Mouse (Mus musculus) layer of hippocampus, postnatal 14 days (tissue): ENCODE measurements at regions not wholly inside any gene's neighbourhood (a gene's known extent, or its start where the extent isn't known, plus 50 kb on each side); places are given as distances from the start of the nearest gene placed in this dataset.

Experiments used
- DNase-seq, 2 experiments: peaks; one replicate each; pipeline ENCODE4 v3.0.0; 2021 to 2022; ENCODE audit warnings: low spot score in 2 of 2, mixed read lengths in 1 of 2

GRCm38 (mm10) chr17:89592826-89593225 lies 317.4 kb downstream of the Gm10184 start:
- DNase-seq, result peak; percentile 9 to 32

- no peak for DNase-seq
Measured at GRCm38 (mm10) chr17:89559506-89559905, 350.7 kb downstream of the Gm10184 start.

GRCm38 (mm10) chr17:89554754-89555153 lies 354.3 kb upstream of the Fshr start:
- DNase-seq, result no peak

GRCm38 (mm10) chr17:89553597-89553996 lies 353.1 kb upstream of the Fshr start:
- DNase-seq, result no peak

GRCm38 (mm10) chr17:89550758-89551157 lies 350.3 kb upstream of the Fshr start:
- DNase-seq, result peak in 1 of 2 experiments; percentile 21

- DNase-seq, result no peak
Measured at GRCm38 (mm10) chr17:89521912-89522311, 321.4 kb upstream of the Fshr start.

- no peak for DNase-seq
Measured at GRCm38 (mm10) chr17:89519413-89519812, 318.9 kb upstream of the Fshr start.

- DNase-seq, result no peak
Measured at GRCm38 (mm10) chr17:89505288-89505687, 304.8 kb upstream of the Fshr start.

GRCm38 (mm10) chr17:89493547-89493946 lies 293.1 kb upstream of the Fshr start:
- no peak for DNase-seq

GRCm38 (mm10) chr17:89466486-89466885 lies 266.0 kb upstream of the Fshr start:
- no peak for DNase-seq

- DNase-seq, result no peak
Measured at GRCm38 (mm10) chr17:89465883-89466282, 265.4 kb upstream of the Fshr start.

- DNase-seq, result no peak
Measured at GRCm38 (mm10) chr17:89460438-89460837, 260.0 kb upstream of the Fshr start.

GRCm38 (mm10) chr17:89454301-89454700 lies 253.8 kb upstream of the Fshr start:
- DNase-seq, result no peak

- DNase-seq, result no peak
Measured at GRCm38 (mm10) chr17:89450724-89451123, 250.2 kb upstream of the Fshr start.

- no peak for DNase-seq
Measured at GRCm38 (mm10) chr17:89449391-89449790, 248.9 kb upstream of the Fshr start.

GRCm38 (mm10) chr17:89434288-89434687 lies 233.8 kb upstream of the Fshr start:
- DNase-seq, result no peak

- DNase-seq, result peak in 1 of 2 experiments; percentile 2
Measured at GRCm38 (mm10) chr17:89410026-89410425, 209.6 kb upstream of the Fshr start.

GRCm38 (mm10) chr17:89405589-89405988 lies 205.1 kb upstream of the Fshr start:
- no peak for DNase-seq

- DNase-seq, result no peak
Measured at GRCm38 (mm10) chr17:89357241-89357640, 156.8 kb upstream of the Fshr start.

GRCm38 (mm10) chr17:89340497-89341205 lies 140.2 kb upstream of the Fshr start:
- DNase-seq, result no peak

- no peak for DNase-seq
Measured at GRCm38 (mm10) chr17:89319602-89320288, 119.3 kb upstream of the Fshr start.

- no peak for DNase-seq
Measured at GRCm38 (mm10) chr17:89318356-89318755, 117.9 kb upstream of the Fshr start.

- no peak for DNase-seq
Measured at GRCm38 (mm10) chr17:89311133-89311532, 110.7 kb upstream of the Fshr start.
